Mouse (Mus musculus): Measurements from ENCODE around the gene Thbs2. TPM values are rescaled to one million over a fixed set of nuclear protein-coding genes. Genes with fewer than 3 reads are reported as not detected.
"Not testable (repeated sequence)": the region's sequence is repeated elsewhere in the genome, so short reads cannot be mapped to it uniquely, and the experiment has no call there.

Thbs2 gene
- polyA plus RNA-seq, 1 experiment from 2014 or later = 7.0 TPM

DNA sequence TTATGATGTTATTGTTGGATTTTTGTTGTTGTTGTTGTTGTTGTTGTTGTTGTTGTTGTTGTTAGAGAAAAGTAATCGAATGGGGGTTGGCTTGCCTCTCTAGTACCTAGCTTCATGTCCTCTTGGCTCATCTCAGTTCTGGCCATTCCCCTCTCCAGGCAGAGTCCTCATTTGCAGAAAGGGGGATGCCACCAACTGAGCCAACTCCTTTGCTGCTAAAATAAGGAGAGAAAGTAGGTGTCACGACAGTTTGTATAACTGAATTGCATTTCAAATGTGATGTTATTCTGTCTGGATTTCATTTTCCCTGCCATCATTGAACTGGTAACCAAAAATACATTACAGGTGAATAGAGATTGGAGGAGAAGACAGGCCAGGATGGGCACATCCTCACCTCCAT, 35.9 kb downstream of the Thbs2 start:
- WGBS = 94% methylated on average over 2 of the region's 2 CpGs
- H3K36me3 ChIP-seq = no peaks in the 10 kb centered on the region

GRCm38 (mm10) chr17:14657123-14657522, 36.9 kb downstream of the Thbs2 start:
- Histone ChIP-seq H3K27me3 (replicated peaks) (no peaks in the 10 kb centered on the region), H3K9ac (no peak overlapping the region), H3K36me3 (no peaks in the 10 kb centered on the region), H3K4me1 (no peaks in the 10 kb centered on the region), H3K9me3 (no peaks in the 10 kb centered on the region), H3K4me2 (replicated peaks) (no peak overlapping the region), H3K4me3 (no peak overlapping the region), H3K27ac (no peak overlapping the region)
- ATAC-seq (ENCODE audit: low FRiP score, low read depth) = no peak

More for the DNA sequence above, 35.9 kb downstream of the Thbs2 start:
- H3K4me1 ChIP-seq = no peaks in the 10 kb centered on the region
- H3K4me3 ChIP-seq = no peak overlapping the region
- H3K27me3 ChIP-seq (replicated peaks) = no peaks in the 10 kb centered on the region
- H3K9ac ChIP-seq = no peak overlapping the region
- no peak overlapping the region for H3K4me2 ChIP-seq (replicated peaks)
- H3K9me3 ChIP-seq = no peaks in the 10 kb centered on the region
- H3K27ac ChIP-seq = no peak overlapping the region
- ATAC-seq (ENCODE audit: low FRiP score, low read depth) = no peak

GRCm38 (mm10) chr17:14654981-14655380, 39.1 kb downstream of the Thbs2 start:
- 82% methylated on average over 3 of the region's 3 CpGs for WGBS
- Histone ChIP-seq H3K4me1 (no peaks in the 10 kb centered on the region), H3K4me3 (no peak overlapping the region), H3K27ac (no peak overlapping the region), H3K27me3 (replicated peaks) (no peaks in the 10 kb centered on the region), H3K36me3 (no peaks in the 10 kb centered on the region), H3K9ac (no peak overlapping the region), H3K4me2 (replicated peaks) (no peak overlapping the region), H3K9me3 (no peaks in the 10 kb centered on the region)
- no peak for ATAC-seq (ENCODE audit: low FRiP score, low read depth)

DNA sequence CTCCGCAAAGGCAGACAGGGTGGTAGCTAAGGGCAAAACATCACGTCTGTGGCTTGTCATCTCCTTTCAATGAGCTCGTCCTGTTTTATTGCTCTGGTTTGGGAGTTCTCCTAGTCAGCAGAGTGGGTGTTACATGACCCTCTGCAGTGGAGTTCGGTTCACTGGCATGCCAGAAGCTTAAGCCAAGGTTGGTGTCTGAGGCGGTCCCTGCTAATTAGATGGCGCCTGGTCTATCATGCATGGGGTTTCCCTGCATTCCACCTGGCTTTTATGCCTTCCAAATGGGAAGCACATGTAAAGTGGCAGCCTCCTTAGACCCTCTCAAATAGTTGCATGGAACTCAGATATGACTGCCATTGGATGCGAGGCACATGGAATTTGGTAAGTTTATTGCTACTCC, 42.0 kb downstream of the Thbs2 start:
- no peak overlapping the region for H3K4me2 ChIP-seq (replicated peaks)

DNA sequence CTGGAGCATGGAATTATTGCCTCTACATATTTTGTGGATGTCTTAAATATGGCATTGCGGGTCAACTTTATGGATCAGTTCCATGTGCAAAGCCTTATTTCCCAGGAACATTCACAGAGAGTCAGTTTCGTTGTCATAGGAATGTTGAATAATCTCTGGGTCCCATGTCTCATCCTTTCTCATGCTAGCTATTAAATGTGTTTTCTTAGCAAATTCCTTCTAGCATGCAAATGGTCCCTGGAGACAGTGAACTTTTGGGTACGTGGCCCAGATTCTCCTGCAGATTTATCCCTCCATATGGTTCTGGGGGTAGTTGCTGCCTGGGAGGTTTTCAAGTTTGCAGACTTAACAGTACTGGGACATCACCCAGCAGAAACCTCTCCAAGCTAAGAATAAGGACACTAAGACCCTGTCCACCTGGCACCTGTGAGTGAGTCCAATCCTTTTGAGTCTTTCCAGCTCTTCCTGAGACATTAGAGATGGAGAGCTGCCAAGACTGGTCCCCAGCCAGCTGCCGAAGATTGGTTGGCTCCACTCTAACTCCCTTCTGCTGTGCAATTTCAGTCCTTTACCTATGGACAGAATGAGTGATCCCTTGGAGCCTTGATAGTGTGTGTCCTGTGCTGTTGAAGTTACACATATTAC, 45.9 kb downstream of the Thbs2 start:
- WGBS = 74% methylated on average over 4 of the region's 4 CpGs
- Histone ChIP-seq H3K4me1 (no peaks in the 10 kb centered on the region), H3K36me3 (no peaks in the 10 kb centered on the region), H3K9me3 (no peaks in the 10 kb centered on the region), H3K9ac (no peak overlapping the region), H3K27ac (no peak overlapping the region), H3K27me3 (replicated peaks) (no peaks in the 10 kb centered on the region), H3K4me2 (replicated peaks) (no peak overlapping the region), H3K4me3 (no peak overlapping the region)
- no peak for ATAC-seq (ENCODE audit: low FRiP score, low read depth)

More for the DNA sequence above, 42.0 kb downstream of the Thbs2 start:
- WGBS = 80% methylated on average over 7 of the region's 7 CpGs
- no peaks in the 10 kb centered on the region for H3K9me3 ChIP-seq
- no peaks in the 10 kb centered on the region for H3K36me3 ChIP-seq
- H3K27ac ChIP-seq = no peak overlapping the region
- no peak for ATAC-seq (ENCODE audit: low FRiP score, low read depth)
- H3K4me1 ChIP-seq = no peaks in the 10 kb centered on the region
- H3K27me3 ChIP-seq (replicated peaks) = no peaks in the 10 kb centered on the region
- H3K4me3 ChIP-seq = no peak overlapping the region
- no peak overlapping the region for H3K9ac ChIP-seq

- no peak overlapping the region for H3K4me3 ChIP-seq
- no peak for ATAC-seq (ENCODE audit: low FRiP score, low read depth)
- no peaks in the 10 kb centered on the region for H3K4me1 ChIP-seq
- H3K36me3 ChIP-seq = no peaks in the 10 kb centered on the region
- 77% methylated on average over 3 of the region's 3 CpGs for WGBS
- no peak overlapping the region for H3K4me2 ChIP-seq (replicated peaks)
- no peak overlapping the region for H3K27ac ChIP-seq
- no peaks in the 10 kb centered on the region for H3K9me3 ChIP-seq
- H3K9ac ChIP-seq = no peak overlapping the region
- H3K27me3 ChIP-seq (replicated peaks) = no peaks in the 10 kb centered on the region
Measured at GRCm38 (mm10) chr17:14643996-14644395, 50.0 kb downstream of the Thbs2 start.

DNA sequence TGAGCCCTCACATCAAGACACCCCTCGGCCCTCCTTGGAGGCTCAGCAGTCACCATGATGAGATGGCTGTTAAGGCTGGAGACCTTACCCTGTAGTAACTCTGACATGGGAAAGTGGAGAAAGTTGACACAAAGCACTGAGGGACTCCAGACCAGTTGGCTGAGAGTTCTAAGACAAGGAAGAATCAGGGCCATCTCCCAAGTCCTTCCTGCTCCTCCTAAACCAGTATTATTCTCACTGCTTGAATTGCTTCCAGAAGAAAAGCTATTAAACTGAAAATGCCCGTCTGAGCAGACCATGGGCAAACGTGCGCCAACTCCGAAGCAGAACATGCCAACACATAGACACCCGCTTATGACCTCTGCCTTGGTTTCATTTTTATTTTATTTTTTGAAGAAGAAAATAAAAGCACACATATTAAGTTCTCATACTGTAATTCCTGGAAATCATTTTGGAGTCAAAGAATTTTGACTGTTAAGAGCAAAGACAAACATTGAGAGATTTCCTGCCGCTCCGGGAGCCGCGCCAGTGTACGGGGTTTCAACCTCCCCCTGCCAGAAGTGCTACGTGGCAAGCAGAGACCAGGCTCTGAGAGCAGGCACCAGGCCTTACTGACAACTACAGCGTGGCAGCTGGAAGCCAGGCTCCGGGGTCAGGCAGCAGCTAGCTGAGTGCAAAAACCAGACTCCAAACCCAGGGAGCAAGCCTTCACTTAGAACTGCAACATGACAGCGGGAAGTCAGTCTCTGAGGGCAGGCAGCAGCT, 53.5 kb downstream of the Thbs2 start:
- no peak overlapping the region for H3K9ac ChIP-seq
- no peak overlapping the region for H3K27ac ChIP-seq
- WGBS = 89% methylated on average over 15 of the region's 15 CpGs
- no peak for ATAC-seq (ENCODE audit: low FRiP score, low read depth)
- H3K4me1 ChIP-seq = no peaks in the 10 kb centered on the region
- no peak overlapping the region for H3K4me2 ChIP-seq (replicated peaks)
- H3K9me3 ChIP-seq = no peaks in the 10 kb centered on the region
- no peak overlapping the region for H3K4me3 ChIP-seq
- H3K27me3 ChIP-seq (replicated peaks) = no peaks in the 10 kb centered on the region
- H3K36me3 ChIP-seq = no peaks in the 10 kb centered on the region

- whole genome bisulfite sequencing = 84% methylated on average over 8 of the region's 8 CpGs
- Histone ChIP-seq H3K9me3 (no peaks in the 10 kb centered on the region), H3K36me3 (no peaks in the 10 kb centered on the region), H3K4me3 (no peak overlapping the region), H3K4me2 (replicated peaks) (no peak overlapping the region), H3K9ac (no peak overlapping the region), H3K27me3 (replicated peaks) (no peaks in the 10 kb centered on the region), H3K27ac (no peak overlapping the region), H3K4me1 (no peaks in the 10 kb centered on the region)
- ATAC-seq (ENCODE audit: low FRiP score, low read depth) = no peak
Measured at GRCm38 (mm10) chr17:14635546-14636323, 58.3 kb downstream of the Thbs2 start.

DNA sequence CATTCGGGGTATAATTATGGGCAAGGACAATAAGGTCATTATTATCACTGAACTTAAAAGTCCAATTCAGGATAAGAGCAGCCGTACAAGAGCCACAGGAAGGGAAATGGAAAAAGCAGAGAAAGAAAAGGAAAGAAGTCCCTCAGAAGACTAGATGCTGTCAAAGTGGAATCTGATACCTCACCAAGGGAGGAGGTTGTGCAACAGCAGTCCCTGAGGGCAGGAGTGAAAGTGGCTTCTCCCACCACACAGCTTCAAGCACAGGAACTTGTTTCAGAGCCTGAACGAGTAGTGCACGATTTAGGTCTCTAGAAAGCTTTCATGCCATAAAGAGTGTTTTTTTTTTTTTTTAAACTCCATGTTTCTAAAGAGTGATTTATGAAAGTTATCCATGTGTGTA, 65.1 kb downstream of the Thbs2 start:
- H3K4me2 ChIP-seq (replicated peaks) = no peak overlapping the region
- ATAC-seq (ENCODE audit: low FRiP score, low read depth) = no peak
- WGBS = 74% methylated on average over 4 of the region's 4 CpGs
- H3K4me3 ChIP-seq = no peak overlapping the region
- no peaks in the 10 kb centered on the region for H3K4me1 ChIP-seq
- no peaks in the 10 kb centered on the region for H3K36me3 ChIP-seq
- H3K9ac ChIP-seq = no peak overlapping the region
- no peaks in the 10 kb centered on the region for H3K27me3 ChIP-seq (replicated peaks)
- no peaks in the 10 kb centered on the region for H3K9me3 ChIP-seq
- H3K27ac ChIP-seq = no peak overlapping the region

DNA sequence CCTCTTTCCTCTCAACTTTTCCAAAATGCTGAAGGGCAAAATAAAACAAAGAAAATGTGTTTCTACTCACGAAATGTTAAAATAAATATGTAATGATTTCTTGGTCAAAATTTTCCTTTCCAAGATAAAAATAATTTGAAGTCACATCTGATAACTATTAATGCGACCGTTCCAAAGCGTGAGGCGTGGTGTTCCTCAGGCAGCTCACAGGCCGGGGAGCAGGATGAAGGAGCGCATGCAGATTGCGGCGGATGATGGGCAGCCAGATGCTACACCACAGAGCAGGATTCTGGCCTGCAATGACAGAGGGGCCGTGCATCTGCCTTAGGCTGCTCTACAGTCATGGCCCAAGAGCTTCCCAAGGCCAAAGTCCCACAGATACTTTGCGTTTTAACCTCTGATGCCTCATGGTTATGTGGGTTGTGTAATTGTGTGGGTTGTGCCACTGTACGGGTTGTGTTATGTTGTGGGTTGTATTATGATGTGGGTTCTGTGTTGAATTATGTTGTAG, 66.2 kb downstream of the Thbs2 start:
- Histone ChIP-seq H3K4me1 (no peaks in the 10 kb centered on the region), H3K27ac (no peak overlapping the region), H3K27me3 (replicated peaks) (no peaks in the 10 kb centered on the region), H3K4me2 (replicated peaks) (no peak overlapping the region), H3K9ac (no peak overlapping the region), H3K4me3 (no peak overlapping the region), H3K36me3 (no peaks in the 10 kb centered on the region), H3K9me3 (no peaks in the 10 kb centered on the region)
- ATAC-seq (ENCODE audit: low FRiP score, low read depth) = no peak
- WGBS = 93% methylated on average over 12 of the region's 12 CpGs

GRCm38 (mm10) chr17:14624433-14624832, 69.6 kb downstream of the Thbs2 start:
- WGBS = 51% methylated on average over 8 of the region's 8 CpGs
- ATAC-seq (ENCODE audit: low FRiP score, low read depth) = no peak
- Histone ChIP-seq H3K4me3 (no peak overlapping the region), H3K27ac (no peak overlapping the region), H3K9ac (no peak overlapping the region), H3K27me3 (replicated peaks) (no peaks in the 10 kb centered on the region), H3K4me2 (replicated peaks) (no peak overlapping the region), H3K4me1 (no peaks in the 10 kb centered on the region), H3K36me3 (no peaks in the 10 kb centered on the region), H3K9me3 (no peaks in the 10 kb centered on the region)

GRCm38 (mm10) chr17:14621006-14621405, 73.0 kb downstream of the Thbs2 start:
- H3K4me1 ChIP-seq; H3K4me3 ChIP-seq; H3K27me3 ChIP-seq (replicated peaks); H3K36me3 ChIP-seq; H3K27ac ChIP-seq; H3K9me3 ChIP-seq; H3K9ac ChIP-seq; ATAC-seq (ENCODE audit: low FRiP score, low read depth); H3K4me2 ChIP-seq (replicated peaks): not testable (repeated sequence)

All from neural tube, embryonic 12.5 days (tissue).